Mouse (Mus musculus) cerebellum, adult 2 months (tissue): ENCODE data around the gene Ccl20.

Experiments
- CTCF ChIP-seq: fragments of 200-500 bp; IDR thresholded peaks from 2 replicates; pipeline ENCODE4 v1.5.1; 2011; ENCODE audit warnings: low read depth, mild to moderate bottlenecking, control low read depth, low read length, moderate library complexity, borderline replicate concordance; ENCODE audit not compliant: insufficient read depth
- POLR2A ChIP-seq: fragments of 200-500 bp; IDR thresholded peaks from 2 replicates; pipeline ENCODE4 v1.6.1; 2011; ENCODE audit warnings: low read length, control low read depth, borderline replicate concordance; ENCODE audit not compliant: insufficient read depth

- TF ChIP-seq CTCF (no peak), POLR2A (no peak)
Measured at GRCm38 (mm10) chr1:83096935-83097334, 19.6 kb upstream of the Ccl20 start.
